Mouse (Mus musculus): Measurements from ENCODE around the gene Nrxn2. TPM values are rescaled to one million over a fixed set of nuclear protein-coding genes. Genes with fewer than 3 reads are reported as not detected.

Gene Nrxn2
- polyA plus RNA-seq, 1 experiment from 2014 or later: 0.66 TPM

DNA sequence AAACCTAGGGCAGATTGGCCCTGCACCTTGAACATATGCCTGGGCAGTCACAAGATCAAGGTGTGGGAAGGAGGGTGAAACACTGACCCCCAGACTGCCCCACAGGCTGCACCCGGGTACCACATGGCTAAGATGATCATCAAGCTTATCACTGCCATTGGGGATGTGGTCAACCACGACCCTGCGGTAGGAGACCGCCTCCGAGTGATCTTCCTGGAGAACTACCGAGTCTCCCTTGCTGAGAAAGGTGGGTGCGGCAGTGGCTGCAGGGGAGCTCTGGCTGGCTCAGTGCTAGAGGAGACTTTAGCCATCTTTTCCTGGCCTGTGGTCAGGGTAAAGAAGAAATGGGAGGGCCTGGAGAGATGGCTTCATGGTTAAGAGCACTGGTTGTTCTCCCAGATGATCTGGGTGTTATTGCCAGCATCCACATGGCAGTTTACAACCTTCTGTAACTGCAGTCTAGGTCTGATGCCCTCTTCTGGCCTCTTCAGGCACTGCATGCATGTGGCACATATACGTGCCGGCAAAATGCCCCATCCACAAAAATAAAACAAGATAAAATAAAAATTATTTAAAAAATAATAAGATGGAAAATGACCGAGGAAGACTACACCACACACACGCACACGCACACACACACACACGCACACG lies 25.7 kb upstream of the Nrxn2 start:
- Histone ChIP-seq H3K9me3 (ENCODE audit: control insufficient read depth, low read length) (no peaks in the 10 kb centered on the region), H3K36me3 (ENCODE audit: control insufficient read depth, insufficient read depth, low read length) (peaks cover 84% of the 10 kb centered on the region), H3K27me3 (ENCODE audit: control insufficient read depth, insufficient read depth, low read length) (no peaks in the 10 kb centered on the region), H3K4me3 (ENCODE audit: control insufficient read depth in 1 of 2, insufficient read depth in 1 of 2, low read depth in 1 of 2, low read length in 2 of 2) (no peak overlapping the region), H3K4me1 (ENCODE audit: control insufficient read depth in 2 of 2, insufficient read depth in 2 of 2, low read length in 2 of 2) (0 out of 4 replicates have a peak, but pooled peaks cover 0 to 8% of the 10 kb centered on the region in 2 experiments), H3K9ac (ENCODE audit: low read length) (no peak overlapping the region), H3K4me2 (ENCODE audit: low read length) (no peak overlapping the region), H3K27ac (replicated peaks in 1 of 2; ENCODE audit: control insufficient read depth in 1 of 2, insufficient read depth in 1 of 2, low read depth in 2 of 2, low read length in 2 of 2) (no peak overlapping the region)
- ATAC-seq (ENCODE audit: insufficient number of reproducible peaks, insufficient read depth, low FRiP score, low read depth): no peak
- 89% methylated on average over 14 of the region's 14 CpGs for WGBS

DNA sequence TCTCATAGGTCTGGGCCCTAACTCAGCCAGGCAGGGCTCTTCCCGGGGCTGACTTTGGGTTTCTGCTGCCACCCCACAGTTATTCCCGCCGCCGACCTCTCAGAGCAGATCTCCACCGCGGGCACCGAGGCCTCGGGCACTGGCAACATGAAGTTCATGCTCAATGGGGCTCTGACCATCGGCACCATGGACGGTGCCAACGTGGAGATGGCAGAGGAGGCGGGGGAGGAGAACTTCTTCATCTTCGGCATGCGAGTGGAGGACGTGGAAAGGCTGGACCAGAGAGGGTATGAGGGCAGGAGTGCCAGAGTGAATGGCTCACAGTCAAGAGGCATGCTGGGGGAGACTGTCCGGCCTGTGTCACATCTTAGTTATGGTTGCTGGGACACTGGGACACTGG lies 24.9 kb upstream of the Nrxn2 start:
- Histone ChIP-seq H3K27ac (replicated peaks in 1 of 2; ENCODE audit: control insufficient read depth in 1 of 2, insufficient read depth in 1 of 2, low read depth in 2 of 2, low read length in 2 of 2) (no peak overlapping the region), H3K9ac (ENCODE audit: low read length) (no peak overlapping the region), H3K36me3 (ENCODE audit: control insufficient read depth, insufficient read depth, low read length) (peaks cover 82% of the 10 kb centered on the region), H3K4me3 (ENCODE audit: control insufficient read depth in 1 of 2, insufficient read depth in 1 of 2, low read depth in 1 of 2, low read length in 2 of 2) (no peak overlapping the region), H3K27me3 (ENCODE audit: control insufficient read depth, insufficient read depth, low read length) (no peaks in the 10 kb centered on the region), H3K4me2 (ENCODE audit: low read length) (no peak overlapping the region), H3K9me3 (ENCODE audit: control insufficient read depth, low read length) (no peaks in the 10 kb centered on the region), H3K4me1 (ENCODE audit: control insufficient read depth in 2 of 2, insufficient read depth in 2 of 2, low read length in 2 of 2) (peaks cover under 1 to 12% of the 10 kb centered on the region in 2 experiments; a peak in 3 of 4 replicates)
- WGBS: 87% methylated on average over 16 of the region's 16 CpGs
- no peak for ATAC-seq (ENCODE audit: insufficient number of reproducible peaks, insufficient read depth, low FRiP score, low read depth)

DNA sequence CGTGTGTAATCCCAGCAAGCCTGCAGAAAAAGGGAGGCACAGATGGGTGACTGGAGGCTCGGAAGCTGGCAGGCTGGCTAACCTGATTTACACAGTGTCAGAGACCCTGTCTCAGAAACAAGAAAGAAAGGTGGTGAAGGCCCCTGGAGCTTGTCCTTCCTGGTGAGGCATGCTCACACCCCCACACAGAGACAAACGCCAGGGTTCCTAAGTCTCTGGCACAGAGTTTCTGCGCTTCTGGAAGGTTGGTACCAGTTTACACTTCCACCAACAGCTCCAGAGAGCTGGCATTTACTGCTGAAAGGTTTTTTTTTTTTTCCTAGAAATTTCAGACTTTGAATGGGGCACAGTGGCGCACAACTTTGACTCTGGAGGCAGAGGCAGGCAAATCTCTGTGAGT lies 22.3 kb upstream of the Nrxn2 start:
- ATAC-seq (ENCODE audit: insufficient number of reproducible peaks, insufficient read depth, low FRiP score, low read depth): no peak
- no peaks in the 10 kb centered on the region for H3K27me3 ChIP-seq (ENCODE audit: control insufficient read depth, insufficient read depth, low read length)
- 78% methylated on average over 5 of the region's 5 CpGs for WGBS

DNA sequence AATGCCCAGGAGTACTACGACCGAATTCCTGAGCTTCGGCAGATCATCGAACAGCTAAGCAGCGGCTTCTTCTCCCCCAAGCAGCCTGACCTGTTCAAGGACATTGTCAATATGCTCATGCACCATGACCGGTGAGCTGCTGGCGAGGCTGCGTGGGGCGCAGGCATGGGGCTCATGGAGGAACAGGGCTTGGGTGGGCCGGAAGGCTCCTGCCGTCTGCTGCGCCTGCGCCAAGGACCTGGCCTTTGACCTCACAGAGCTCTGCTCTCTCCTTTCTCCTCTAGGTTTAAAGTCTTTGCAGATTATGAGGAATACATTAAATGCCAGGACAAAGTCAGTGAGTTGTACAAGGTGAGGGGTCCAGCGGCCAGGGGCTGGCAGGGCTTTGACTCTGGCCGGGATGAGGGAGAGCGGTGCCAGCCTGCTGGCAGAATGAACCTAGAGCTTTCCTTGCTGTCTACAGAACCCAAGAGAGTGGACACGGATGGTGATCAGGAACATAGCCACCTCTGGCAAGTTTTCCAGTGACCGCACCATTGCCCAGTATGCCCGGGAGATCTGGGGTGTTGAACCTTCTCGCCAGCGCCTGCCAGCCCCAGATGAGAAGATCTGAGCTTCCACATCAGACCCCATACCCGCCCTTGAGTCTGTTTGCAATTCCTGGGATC lies 20.8 kb upstream of the Nrxn2 start:
- H3K4me1 ChIP-seq (ENCODE audit: control insufficient read depth in 2 of 2, insufficient read depth in 2 of 2, low read length in 2 of 2): peaks cover 19 to 31% of the 10 kb centered on the region in 2 experiments; a peak in 3 of 4 replicates
- H3K27me3 ChIP-seq (ENCODE audit: control insufficient read depth, insufficient read depth, low read length): peaks cover 5% of the 10 kb centered on the region; the same call in 1 of the 2 replicates
- peaks cover 42% of the 10 kb centered on the region for H3K36me3 ChIP-seq (ENCODE audit: control insufficient read depth, insufficient read depth, low read length)
- ATAC-seq (ENCODE audit: insufficient number of reproducible peaks, insufficient read depth, low FRiP score, low read depth): no peak
- WGBS: 82% methylated on average over 22 of the region's 22 CpGs
- no peak overlapping the region for H3K4me3 ChIP-seq (ENCODE audit: control insufficient read depth in 1 of 2, insufficient read depth in 1 of 2, low read depth in 1 of 2, low read length in 2 of 2)
- H3K4me2 ChIP-seq (ENCODE audit: low read length): 0 out of 2 replicates have a peak overlapping the region, but pooled peaks have one; percentile 100
- H3K27ac ChIP-seq (replicated peaks in 1 of 2; ENCODE audit: control insufficient read depth in 1 of 2, insufficient read depth in 1 of 2, low read depth in 2 of 2, low read length in 2 of 2): peak overlapping the region in 1 of 2 experiments; percentile 77; a peak in 2 of 4 replicates
- peak overlapping the region; percentile 82; the same call in 1 of the 2 replicates for H3K9ac ChIP-seq (ENCODE audit: low read length)
- no peaks in the 10 kb centered on the region for H3K9me3 ChIP-seq (ENCODE audit: control insufficient read depth, low read length)

More for the DNA sequence above, 22.3 kb upstream of the Nrxn2 start:
- peaks cover 56% of the 10 kb centered on the region for H3K36me3 ChIP-seq (ENCODE audit: control insufficient read depth, insufficient read depth, low read length)
- peaks cover 11 to 22% of the 10 kb centered on the region in 2 experiments; a peak in 3 of 4 replicates for H3K4me1 ChIP-seq (ENCODE audit: control insufficient read depth in 2 of 2, insufficient read depth in 2 of 2, low read length in 2 of 2)
- no peaks in the 10 kb centered on the region for H3K9me3 ChIP-seq (ENCODE audit: control insufficient read depth, low read length)
- H3K4me3 ChIP-seq (ENCODE audit: control insufficient read depth in 1 of 2, insufficient read depth in 1 of 2, low read depth in 1 of 2, low read length in 2 of 2): no peak overlapping the region
- no peak overlapping the region for H3K4me2 ChIP-seq (ENCODE audit: low read length)
- no peak overlapping the region for H3K9ac ChIP-seq (ENCODE audit: low read length)
- no peak overlapping the region for H3K27ac ChIP-seq (replicated peaks in 1 of 2; ENCODE audit: control insufficient read depth in 1 of 2, insufficient read depth in 1 of 2, low read depth in 2 of 2, low read length in 2 of 2)

DNA sequence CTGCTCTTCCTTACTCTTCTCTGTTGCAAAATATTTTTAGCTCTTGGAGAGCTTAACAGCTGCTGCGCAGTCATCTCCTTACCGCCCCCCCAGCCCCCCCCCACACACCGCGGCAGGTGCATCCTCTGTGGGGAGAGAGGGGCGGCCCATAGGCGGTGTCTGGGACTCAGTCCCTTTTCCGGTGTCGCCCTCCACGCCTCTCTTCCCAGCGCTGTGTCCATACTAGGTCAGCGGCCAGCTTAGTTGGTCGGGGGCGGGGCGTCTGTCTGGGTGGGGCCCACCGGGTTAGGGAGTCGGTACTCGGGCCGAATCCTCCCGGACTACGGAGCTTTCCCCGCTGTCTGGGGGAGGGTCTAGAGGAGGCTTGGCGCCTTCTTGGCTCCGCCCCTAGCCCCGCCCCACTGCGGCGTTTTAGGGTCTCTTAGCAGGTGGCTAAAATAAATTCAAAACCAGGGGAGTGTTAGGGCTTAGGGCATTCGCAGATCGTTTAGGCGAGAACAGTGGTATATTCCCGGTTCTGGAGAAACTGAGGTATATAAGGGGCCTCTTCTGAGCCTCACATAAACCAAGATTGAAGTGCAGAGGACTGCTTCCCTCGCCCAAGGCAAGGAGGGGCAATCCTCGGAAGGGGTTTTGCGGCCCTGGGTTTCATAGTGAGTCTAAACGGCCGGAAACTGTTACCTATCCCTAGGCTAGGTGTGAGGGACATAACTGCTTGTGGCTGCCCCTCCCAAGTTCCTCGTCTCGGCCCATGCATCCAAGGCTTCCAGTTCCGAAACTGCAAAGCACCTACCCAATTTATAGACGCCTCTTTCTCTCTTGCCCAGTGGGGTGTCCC lies 19.9 kb upstream of the Nrxn2 start:
- Histone ChIP-seq H3K4me3 (ENCODE audit: control insufficient read depth in 1 of 2, insufficient read depth in 1 of 2, low read depth in 1 of 2, low read length in 2 of 2) (peak overlapping the region; percentile 61 to 75), H3K4me1 (ENCODE audit: control insufficient read depth in 2 of 2, insufficient read depth in 2 of 2, low read length in 2 of 2) (peaks cover 19 to 31% of the 10 kb centered on the region in 2 experiments; a peak in 3 of 4 replicates)
- WGBS: under 1% methylated on average over 39 of the region's 39 CpGs

DNA sequence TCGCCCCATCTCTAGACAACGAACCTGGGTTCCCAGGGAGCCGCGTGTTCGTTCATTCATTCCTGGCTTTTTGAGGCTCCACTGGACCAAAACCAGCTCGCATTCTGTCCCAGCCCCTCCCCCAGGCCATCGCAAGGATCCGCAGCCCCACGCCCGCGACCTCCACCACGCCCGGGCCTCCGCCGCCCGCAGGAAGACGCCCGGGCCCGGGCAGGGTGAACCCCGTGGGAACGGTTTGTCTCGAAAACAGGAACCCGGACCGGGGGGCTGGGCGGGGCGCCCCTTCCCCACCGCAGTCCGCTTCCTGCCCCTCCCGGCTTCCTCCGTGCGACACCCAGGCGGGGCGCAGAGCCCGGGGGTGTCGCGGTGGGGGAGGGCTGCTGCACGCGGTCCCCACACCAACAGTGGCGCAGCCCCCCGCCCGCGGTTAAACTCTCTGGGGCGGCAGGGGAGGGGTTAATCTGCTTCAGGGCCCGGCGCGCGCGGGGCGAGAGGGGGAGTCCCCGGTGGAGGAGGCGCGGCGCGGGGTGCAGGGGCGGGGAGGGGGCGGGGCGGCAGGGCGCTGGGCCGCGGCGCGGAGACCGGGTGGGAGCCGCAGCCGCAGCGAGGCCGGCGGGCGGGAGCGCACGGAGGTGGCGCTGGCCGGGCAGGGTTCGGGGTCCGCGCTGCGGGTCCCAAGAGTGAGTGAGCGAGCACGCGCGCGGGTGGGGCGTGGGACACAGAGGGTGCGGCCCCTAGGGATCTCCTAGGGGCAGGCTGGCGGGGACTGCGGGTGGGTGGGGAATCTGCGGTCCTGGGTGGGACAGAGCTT lies 19.0 kb upstream of the Nrxn2 start, which contains the start of gene Rasgrp2:
Gene Rasgrp2, plus strand, starts transcription at position 56 of the 811 bp plus-strand sequence.
- Histone ChIP-seq H3K9ac (ENCODE audit: low read length) (peak within 1 kb of the TSS; percentile 82), H3K4me3 (ENCODE audit: control insufficient read depth in 1 of 2, insufficient read depth in 1 of 2, low read depth in 1 of 2, low read length in 2 of 2) (peak within 1 kb of the TSS; percentile 61 to 75), H3K27me3 (ENCODE audit: control insufficient read depth, insufficient read depth, low read length) (peaks cover 5% of the 10 kb centered on the region; the same call in 1 of the 2 replicates), H3K36me3 (ENCODE audit: control insufficient read depth, insufficient read depth, low read length) (peaks cover 24% of the 10 kb centered on the region), H3K9me3 (ENCODE audit: control insufficient read depth, low read length) (no peaks in the 10 kb centered on the region), H3K4me1 (ENCODE audit: control insufficient read depth in 2 of 2, insufficient read depth in 2 of 2, low read length in 2 of 2) (peaks cover 19 to 31% of the 10 kb centered on the region in 2 experiments; a peak in 3 of 4 replicates), H3K27ac (replicated peaks in 1 of 2; ENCODE audit: control insufficient read depth in 1 of 2, insufficient read depth in 1 of 2, low read depth in 2 of 2, low read length in 2 of 2) (peak within 1 kb of the TSS; percentile 47 to 77), H3K4me2 (ENCODE audit: low read length) (peak within 1 kb of the TSS; percentile 100)
- under 1% methylated on average over 76 of the region's 87 CpGs for WGBS
- ATAC-seq (ENCODE audit: insufficient number of reproducible peaks, insufficient read depth, low FRiP score, low read depth): peak; percentile 13; the same call in 1 of the 2 replicates

More for the DNA sequence above, 19.9 kb upstream of the Nrxn2 start:
- Histone ChIP-seq H3K36me3 (ENCODE audit: control insufficient read depth, insufficient read depth, low read length) (peaks cover 32% of the 10 kb centered on the region), H3K27me3 (ENCODE audit: control insufficient read depth, insufficient read depth, low read length) (peaks cover 5% of the 10 kb centered on the region; the same call in 1 of the 2 replicates), H3K27ac (replicated peaks in 1 of 2; ENCODE audit: control insufficient read depth in 1 of 2, insufficient read depth in 1 of 2, low read depth in 2 of 2, low read length in 2 of 2) (peak overlapping the region; percentile 47 to 77), H3K4me2 (ENCODE audit: low read length) (peak overlapping the region; percentile 100), H3K9ac (ENCODE audit: low read length) (peak overlapping the region; percentile 82), H3K9me3 (ENCODE audit: control insufficient read depth, low read length) (no peaks in the 10 kb centered on the region)
- ATAC-seq (ENCODE audit: insufficient number of reproducible peaks, insufficient read depth, low FRiP score, low read depth): peak; percentile 33
